Mouse (Mus musculus): ENCODE data around the gene Ppig.
A peak's percentile ranks its signal among the peaks of the same experiment; 100 is the strongest.
"Not testable (repeated sequence)": the region's sequence is repeated elsewhere in the genome, so short reads cannot be mapped to it uniquely, and the experiment has no call there.

Gene Ppig

GRCm38 (mm10) chr2:69722273-69722649 lies at the start of gene Ppig:
Gene Ppig, plus strand, starts transcription at chr2:69722545.
- DNase-seq (ENCODE audit: low spot score), result no peak

DNA sequence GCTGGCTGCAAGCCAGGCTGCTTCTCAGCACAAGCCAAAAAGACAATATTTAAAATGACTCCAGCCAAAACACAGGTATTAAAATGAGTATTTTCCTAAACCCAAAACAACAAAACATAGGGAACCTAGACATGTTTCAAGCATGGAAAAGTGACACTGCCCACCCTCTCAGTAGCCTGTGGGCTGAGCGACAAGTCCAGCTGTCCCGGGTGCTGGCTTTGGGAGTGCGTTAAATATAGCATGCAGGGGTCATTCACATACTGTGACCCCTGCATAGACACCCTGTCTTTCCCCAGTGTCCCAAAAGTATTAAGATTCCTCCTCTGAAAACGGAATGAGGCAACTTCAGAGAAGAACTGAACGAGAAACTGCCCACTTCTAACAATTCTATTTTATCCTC lies 48.6 kb upstream of the Ppig start:
- DNase-seq (ENCODE audit: low spot score), result no peak

- no peak for DNase-seq (ENCODE audit: low spot score)
Measured at GRCm38 (mm10) chr2:69675266-69675665, 47.1 kb upstream of the Ppig start.

DNA sequence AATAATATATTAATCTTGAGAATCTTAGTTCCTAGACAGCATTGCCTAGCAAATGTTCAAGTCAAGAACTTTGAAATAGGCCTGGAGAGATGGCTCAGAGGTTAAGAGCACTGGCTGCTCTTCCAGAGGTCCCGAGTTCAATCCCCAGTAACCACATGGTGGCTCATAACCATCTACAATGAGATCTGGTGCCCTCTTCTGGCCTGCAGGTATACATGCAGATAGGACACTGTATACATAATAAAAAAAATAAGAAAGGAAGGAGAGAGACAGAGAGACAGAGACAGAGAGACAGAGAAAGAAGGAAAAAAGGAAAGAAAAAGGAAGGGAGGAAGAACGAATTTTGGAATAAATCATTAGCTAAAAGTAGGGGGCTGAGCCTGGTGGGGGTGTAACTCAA lies 45.6 kb upstream of the Ppig start:
- DNase-seq (ENCODE audit: low spot score), result no peak

GRCm38 (mm10) chr2:69677215-69677614 lies 45.1 kb upstream of the Ppig start:
- DNase-seq (ENCODE audit: low spot score), result not testable (repeated sequence)

GRCm38 (mm10) chr2:69679990-69680389 lies 42.4 kb upstream of the Ppig start:
- DNase-seq (ENCODE audit: low spot score), result no peak

GRCm38 (mm10) chr2:69681931-69682330 lies 40.4 kb upstream of the Ppig start:
- DNase-seq (ENCODE audit: low spot score), result no peak

DNA sequence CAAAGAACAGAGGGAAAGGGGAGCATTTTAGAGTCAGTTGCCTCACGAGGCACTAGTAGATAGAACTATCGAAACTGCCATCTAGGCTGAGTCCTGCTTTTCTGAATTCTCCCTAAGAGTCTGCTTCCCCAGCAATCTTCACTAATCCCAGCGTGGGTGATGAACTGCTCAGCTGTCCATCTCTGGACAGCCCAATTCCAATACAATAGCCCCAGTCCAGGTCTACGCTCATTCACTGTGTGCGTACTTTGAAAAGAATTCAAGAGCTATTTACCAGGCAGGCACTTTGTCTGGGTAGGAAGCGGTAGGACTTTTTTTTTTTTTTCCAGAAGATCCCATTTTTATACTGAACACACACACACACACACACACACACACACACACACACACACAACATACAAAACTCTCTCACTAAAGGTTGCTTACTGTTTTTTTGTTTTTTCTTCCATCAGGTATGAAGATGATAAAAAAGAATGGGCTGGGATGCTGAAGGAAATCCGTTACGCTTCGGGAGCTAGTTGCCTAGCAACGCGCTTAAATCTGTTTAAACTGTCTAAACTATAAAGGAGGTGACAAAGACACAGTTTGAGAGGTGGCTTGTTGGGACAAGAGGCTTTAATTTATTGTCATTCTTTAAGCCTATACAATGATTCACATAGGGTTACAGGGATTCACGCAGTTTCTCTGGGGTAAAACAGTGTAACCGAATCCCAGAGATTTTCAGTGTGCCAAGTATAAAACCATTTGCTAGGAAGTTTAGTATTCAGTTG lies 39.1 kb upstream of the Ppig start:
- no peak for DNase-seq (ENCODE audit: low spot score)

- no peak for DNase-seq (ENCODE audit: low spot score)
Measured at GRCm38 (mm10) chr2:69684488-69684887, 37.9 kb upstream of the Ppig start.

GRCm38 (mm10) chr2:69690214-69690613 lies 32.1 kb upstream of the Ppig start:
- DNase-seq (ENCODE audit: low spot score), result no peak

GRCm38 (mm10) chr2:69690843-69691242 lies 31.5 kb upstream of the Ppig start:
- no peak for DNase-seq (ENCODE audit: low spot score)

DNA sequence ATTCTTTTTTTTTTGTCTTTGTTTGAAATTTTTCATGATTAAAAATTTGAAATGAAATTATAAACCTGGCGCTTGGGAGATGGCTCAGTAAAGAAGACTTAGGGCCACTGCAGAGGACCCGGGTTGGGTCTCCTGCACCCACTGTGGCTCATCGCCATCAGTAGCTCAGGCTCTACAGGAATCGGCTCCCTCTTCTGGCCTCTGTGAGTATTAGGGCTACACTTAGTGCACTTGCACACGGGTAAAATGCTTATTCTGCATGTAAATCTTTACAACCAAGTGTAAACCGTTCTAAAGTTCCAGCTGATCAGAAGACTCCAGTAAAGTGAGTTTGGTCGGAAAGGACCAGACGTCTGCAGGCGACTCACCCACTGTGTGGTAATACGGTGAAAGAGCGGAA lies 28.8 kb upstream of the Ppig start:
- no peak for DNase-seq (ENCODE audit: low spot score)

DNA sequence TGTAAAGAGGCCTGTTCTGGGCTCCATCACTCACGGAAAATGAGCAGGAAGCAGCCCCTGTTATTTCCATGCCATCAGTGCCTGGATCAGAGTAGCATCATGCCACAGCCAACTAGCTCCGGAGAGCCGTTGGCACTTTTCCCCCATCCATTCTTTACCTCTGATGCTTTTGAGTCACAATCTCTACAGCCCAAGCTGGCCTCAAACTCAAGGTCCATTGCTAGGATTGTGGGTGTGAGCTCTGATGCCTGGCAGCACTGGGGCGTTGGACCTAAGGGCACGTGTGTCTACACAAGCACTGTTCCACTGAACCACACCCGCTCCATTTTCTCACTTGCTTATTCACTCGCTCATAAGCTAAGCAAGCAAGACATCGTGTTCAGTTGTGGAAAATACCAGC lies 21.9 kb upstream of the Ppig start:
- DNase-seq (ENCODE audit: low spot score), result no peak

DNA sequence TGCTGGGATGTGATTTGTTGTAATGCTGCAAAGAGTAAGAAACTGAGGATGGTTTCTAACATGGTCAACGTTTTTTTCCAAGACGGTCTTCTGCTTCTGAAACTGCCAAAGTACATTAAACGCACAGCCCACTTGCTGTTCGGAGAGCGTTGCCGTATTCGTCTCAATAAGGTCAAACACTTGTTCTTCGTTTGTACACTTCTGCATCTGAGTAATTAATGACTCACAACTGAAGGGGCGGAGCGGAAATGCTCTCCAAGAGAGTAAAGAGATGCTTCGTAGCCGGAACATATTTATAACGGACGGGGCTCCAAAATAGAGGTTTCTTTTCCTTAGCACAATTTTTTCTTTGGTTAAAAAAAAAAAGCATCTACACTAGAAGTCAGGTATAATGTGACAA lies 10.2 kb upstream of the Ppig start:
- no peak for DNase-seq (ENCODE audit: low spot score)

DNA sequence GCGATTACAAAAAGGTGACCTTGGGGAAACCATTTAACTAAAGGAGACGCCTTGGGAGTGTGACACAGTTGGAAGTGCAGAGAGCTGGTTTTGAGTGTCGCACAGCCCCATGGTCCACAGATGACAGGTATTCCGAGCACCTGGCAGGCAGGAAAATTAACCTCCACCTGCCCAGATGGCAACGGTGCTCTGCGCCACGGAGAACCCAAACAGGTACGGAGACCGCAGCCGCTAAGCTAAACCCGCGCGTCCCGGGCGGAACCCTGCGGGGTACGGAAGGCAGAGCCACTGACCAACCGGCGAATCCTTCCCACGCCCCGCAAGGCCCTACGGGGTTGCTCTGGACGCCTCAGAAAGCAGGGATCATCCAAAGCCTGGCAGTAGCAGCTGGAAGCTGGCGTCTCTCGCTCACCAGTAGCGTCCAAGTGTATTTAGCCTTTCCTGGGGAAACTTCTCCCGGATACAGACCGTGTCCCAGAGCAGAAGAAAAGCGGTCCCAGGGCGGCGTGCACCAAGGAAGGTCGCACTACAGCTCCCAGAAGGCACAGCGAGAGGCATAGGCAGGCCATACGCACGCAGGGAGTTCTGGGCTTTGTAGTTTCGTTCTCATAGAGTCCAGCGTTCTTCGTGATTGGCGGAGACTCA lies 9.2 kb upstream of the Ppig start, which contains the start of gene Fastkd1:
TSS of gene Fastkd1 (minus strand) at position 536 of the 645 bp plus-strand sequence.
- peak; percentile 60 for DNase-seq (ENCODE audit: low spot score)

- DNase-seq (ENCODE audit: low spot score), result no peak
Measured at GRCm38 (mm10) chr2:69713626-69714014, 8.7 kb upstream of the Ppig start.

GRCm38 (mm10) chr2:69714126-69714525 lies 8.2 kb upstream of the Ppig start:
- no peak for DNase-seq (ENCODE audit: low spot score)

DNA sequence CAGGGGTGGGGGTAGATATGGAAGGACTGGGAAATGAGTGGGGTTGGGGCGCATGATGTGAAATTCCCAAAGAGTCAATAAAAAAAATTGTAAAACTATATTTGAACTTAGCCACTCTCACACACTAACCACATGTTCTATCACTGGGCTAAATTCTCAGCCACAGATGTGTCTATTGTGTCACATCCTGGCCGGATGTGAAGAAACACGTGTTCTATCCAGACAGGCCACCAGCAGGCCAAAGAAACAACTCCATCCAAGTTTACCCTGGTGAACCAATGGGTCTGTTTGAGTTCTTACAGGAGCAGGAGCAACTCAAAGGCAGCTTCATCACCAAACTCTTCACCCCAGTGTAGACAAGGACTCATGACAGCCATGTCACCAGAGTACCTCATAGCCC lies 5.9 kb upstream of the Ppig start:
- DNase-seq (ENCODE audit: low spot score), result no peak

DNA sequence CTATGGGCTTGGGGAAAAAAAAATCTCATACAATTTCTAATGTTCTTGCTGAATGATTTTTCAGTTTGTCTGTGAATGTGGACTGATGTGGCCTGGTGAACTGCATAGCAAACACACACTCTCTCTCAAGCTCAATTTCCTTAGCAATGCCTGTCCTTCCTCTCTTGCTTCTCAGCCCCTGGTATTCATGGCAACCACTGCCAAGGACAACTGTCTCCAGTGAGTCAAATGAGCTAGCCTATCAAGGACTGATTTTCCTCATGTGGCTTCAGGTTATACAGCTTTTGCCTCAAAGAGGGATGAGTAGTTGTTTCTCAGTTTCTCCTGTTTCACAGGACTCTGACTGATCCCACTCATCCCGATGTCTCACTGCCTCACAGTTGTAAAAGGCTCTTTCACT lies 3.2 kb upstream of the Ppig start:
- no peak for DNase-seq (ENCODE audit: low spot score)

GRCm38 (mm10) chr2:69722650-69723518 lies 539 bp downstream of the Ppig start:
- peak; percentile 92 for DNase-seq (ENCODE audit: low spot score)

DNA sequence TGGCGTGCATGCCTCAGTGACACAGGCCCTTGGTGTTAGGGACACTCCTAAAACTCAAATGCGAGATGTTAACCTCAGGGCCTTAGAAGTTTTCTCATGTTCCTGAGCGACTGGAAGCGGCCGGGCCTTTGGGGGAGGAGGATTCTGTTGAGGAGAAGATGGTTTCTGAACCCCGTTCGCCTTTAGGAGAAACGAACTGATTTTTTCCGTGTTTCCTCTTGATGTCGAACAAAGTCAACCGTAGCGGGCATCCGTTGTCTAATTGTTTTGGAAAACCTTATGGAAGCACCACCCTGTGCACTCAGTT lies 1.1 kb downstream of the Ppig start:
- no peak for DNase-seq (ENCODE audit: low spot score)

DNA sequence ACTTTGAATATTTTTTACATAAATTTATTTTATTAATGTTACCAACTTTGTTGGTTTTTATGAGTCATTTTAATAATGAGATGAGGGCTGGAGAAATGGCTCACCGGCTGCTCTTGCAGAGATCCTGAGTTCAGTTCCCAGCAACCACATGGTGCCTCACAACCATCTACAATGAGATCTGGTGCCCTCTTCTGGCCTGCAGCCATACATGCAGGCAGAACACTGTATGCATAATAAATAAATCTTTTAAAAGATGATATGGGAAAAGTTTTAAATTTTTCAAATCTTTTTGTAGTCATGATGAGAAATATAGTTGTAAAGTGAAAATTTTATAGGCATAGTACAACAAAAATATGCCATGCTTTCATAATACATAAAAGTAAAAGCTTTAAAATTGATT lies 22.7 kb downstream of the Ppig start:
- DNase-seq (ENCODE audit: low spot score), result no peak

- DNase-seq (ENCODE audit: low spot score), result no peak
Measured at GRCm38 (mm10) chr2:69760980-69761379, 38.6 kb downstream of the Ppig start.

Data from urinary bladder, postnatal 25 days (tissue).